Mouse (Mus musculus): ENCODE measurements around the gene Capzb. TPM values are rescaled to one million over a fixed set of nuclear protein-coding genes. Genes with fewer than 3 reads are reported as not detected.

Capzb gene
- total RNA-seq, 2 experiments from 2014 or later = 423 to 429 TPM

GRCm38 (mm10) chr4:139209130-139209840 lies 16.6 kb downstream of the Capzb start:
- no peak for DNase-seq

GRCm38 (mm10) chr4:139211975-139212831 lies 19.5 kb downstream of the Capzb start:
- DNase-seq = no peak

- no peak for DNase-seq
These were observed 20.4 kb downstream of the Capzb start for GRCm38 (mm10) chr4:139213086-139213485.

GRCm38 (mm10) chr4:139213935-139214371 lies 21.3 kb downstream of the Capzb start:
- peak; percentile 68 for DNase-seq

- DNase-seq = no peak
These were observed 23.9 kb downstream of the Capzb start for GRCm38 (mm10) chr4:139216566-139216965.

- DNase-seq = no peak
These were observed 25.8 kb downstream of the Capzb start for GRCm38 (mm10) chr4:139218539-139218938.

GRCm38 (mm10) chr4:139219656-139220055 lies 27.0 kb downstream of the Capzb start:
- DNase-seq = no peak

- peak; percentile 67 for DNase-seq
These were observed 28.3 kb downstream of the Capzb start for GRCm38 (mm10) chr4:139220978-139221377.

- DNase-seq = no peak
These were observed 29.1 kb downstream of the Capzb start for GRCm38 (mm10) chr4:139221837-139222236.

GRCm38 (mm10) chr4:139225115-139225514 lies 32.4 kb downstream of the Capzb start:
- no peak for DNase-seq

GRCm38 (mm10) chr4:139225944-139226343 lies 33.2 kb downstream of the Capzb start:
- DNase-seq = no peak

- DNase-seq = no peak
These were observed 34.0 kb downstream of the Capzb start for GRCm38 (mm10) chr4:139226504-139227216.

- no peak for DNase-seq
These were observed 35.2 kb downstream of the Capzb start for GRCm38 (mm10) chr4:139227923-139228322.

- DNase-seq = no peak
These were observed 36.6 kb downstream of the Capzb start for GRCm38 (mm10) chr4:139229271-139229670.

GRCm38 (mm10) chr4:139230376-139231120 lies 37.8 kb downstream of the Capzb start:
- no peak for DNase-seq

GRCm38 (mm10) chr4:139231163-139231562 lies 38.5 kb downstream of the Capzb start:
- DNase-seq = no peak

GRCm38 (mm10) chr4:139232479-139233145 lies 39.9 kb downstream of the Capzb start:
- peak; percentile 74 for DNase-seq

GRCm38 (mm10) chr4:139233146-139233495 lies 40.4 kb downstream of the Capzb start:
- no peak for DNase-seq

GRCm38 (mm10) chr4:139233755-139234254 lies 41.1 kb downstream of the Capzb start:
- DNase-seq = no peak

- no peak for DNase-seq
These were observed 41.6 kb downstream of the Capzb start for GRCm38 (mm10) chr4:139234261-139234660.

GRCm38 (mm10) chr4:139235556-139235955 lies 42.9 kb downstream of the Capzb start:
- DNase-seq = no peak
